Mouse (Mus musculus): Measurements from ENCODE around the gene Tbcc.

DNA sequence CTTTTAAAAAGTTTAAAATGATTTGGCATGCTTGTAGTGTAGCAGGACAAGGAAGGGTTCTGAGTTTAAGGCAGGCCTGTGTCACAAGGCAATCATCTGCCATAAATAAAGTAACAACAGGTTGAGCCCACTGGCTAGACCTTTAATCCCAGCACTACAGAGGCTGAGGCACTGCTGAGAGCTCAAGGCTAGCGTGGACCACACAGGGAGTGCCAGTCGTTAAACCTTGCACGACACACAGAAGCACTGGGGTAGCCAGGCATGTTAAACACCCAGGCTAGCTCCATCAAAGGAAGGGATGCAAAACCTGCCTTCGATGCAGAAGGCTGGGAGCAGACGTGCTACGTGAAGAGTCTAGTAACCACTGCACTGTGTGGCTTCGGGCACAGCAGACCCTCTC lies 46.8 kb upstream of the Tbcc start:
- TF ChIP-seq EP300 (optimal IDR thresholded peaks at IDR 0.05): no peak
- no peak for TF ChIP-seq CTCF (IDR thresholded peaks at IDR 0.05; ENCODE audit: low read depth)

All from stomach, postnatal 0 days (tissue).